Mouse (Mus musculus): ENCODE data around the gene Vmn2r25. TPM values are rescaled to one million over a fixed set of nuclear protein-coding genes. Genes with fewer than 3 reads are reported as not detected.
"Not testable (repeated sequence)": the region's sequence is repeated elsewhere in the genome, so short reads cannot be mapped to it uniquely, and the experiment has no call there.

Vmn2r25 gene
- total RNA-seq (2014; fragmentation: Nextera tagmentation) (not detected in 2 replicates), total RNA-seq (2017) (0.38 and 0.58 TPM in 2 replicates), polyA plus RNA-seq (2012) (not detected in 2 replicates)

GRCm38 (mm10) chr6:123853363-123853762 lies at the start of gene Vmn2r25:
TSS of gene Vmn2r25 (minus strand) at chr6:123853463.
- not testable (repeated sequence) for H3K27me3 ChIP-seq (ENCODE audit: insufficient read depth, low read length); H3K4me3 ChIP-seq (ENCODE audit: low read depth, low read length); H3K36me3 ChIP-seq (replicated peaks); ATAC-seq (ENCODE audit: extremely low read depth, insufficient number of reproducible peaks, low FRiP score, poor library complexity, severe bottlenecking); H3K9me3 ChIP-seq (replicated peaks); H3K4me1 ChIP-seq (ENCODE audit: insufficient read depth, low read depth, low read length); DNase-seq (ENCODE audit: low spot score)

- Histone ChIP-seq H3K4me3 (ENCODE audit: low read depth, low read length) (no peak overlapping the region), H3K36me3 (replicated peaks) (no peaks in the 10 kb centered on the region), H3K9me3 (replicated peaks) (peaks cover 12% of the 10 kb centered on the region), H3K4me1 (ENCODE audit: insufficient read depth, low read depth, low read length) (no peaks in the 10 kb centered on the region), H3K27me3 (ENCODE audit: insufficient read depth, low read length) (no peaks in the 10 kb centered on the region)
- DNase-seq (ENCODE audit: low spot score): no peak
- ATAC-seq (ENCODE audit: extremely low read depth, insufficient number of reproducible peaks, low FRiP score, poor library complexity, severe bottlenecking): no peak
- TF ChIP-seq POLR2AphosphoS5 (IDR thresholded peaks at IDR 0.05; ENCODE audit: insufficient replicate concordance, low read depth, low read length) (no peak), CTCF (IDR thresholded peaks at IDR 0.05; ENCODE audit: low read depth, low read length) (no peak)
Measured at GRCm38 (mm10) chr6:123819951-123820350, 33.3 kb downstream of the Vmn2r25 start.

- not testable (repeated sequence) for DNase-seq (ENCODE audit: low spot score); ATAC-seq (ENCODE audit: extremely low read depth, insufficient number of reproducible peaks, low FRiP score, poor library complexity, severe bottlenecking); H3K4me3 ChIP-seq (ENCODE audit: low read depth, low read length); H3K4me1 ChIP-seq (ENCODE audit: insufficient read depth, low read depth, low read length); H3K27me3 ChIP-seq (ENCODE audit: insufficient read depth, low read length); H3K9me3 ChIP-seq (replicated peaks); H3K36me3 ChIP-seq (replicated peaks)
Measured at GRCm38 (mm10) chr6:123810291-123810690, 43.0 kb downstream of the Vmn2r25 start.

GRCm38 (mm10) chr6:123793746-123794145 lies 59.5 kb downstream of the Vmn2r25 start:
- Histone ChIP-seq H3K27me3 (ENCODE audit: insufficient read depth, low read length) (peaks cover 4% of the 10 kb centered on the region; the same call in 1 of the 2 replicates), H3K4me3 (ENCODE audit: low read depth, low read length) (no peak overlapping the region), H3K9me3 (replicated peaks) (no peaks in the 10 kb centered on the region), H3K4me1 (ENCODE audit: insufficient read depth, low read depth, low read length) (0 out of 2 replicates have a peak, but pooled peaks cover 3% of the 10 kb centered on the region), H3K36me3 (replicated peaks) (no peaks in the 10 kb centered on the region)
- DNase-seq (ENCODE audit: low spot score): peak; percentile 3
- TF ChIP-seq GATA2 (IDR thresholded peaks at IDR 0.05; ENCODE audit: borderline replicate concordance, low read depth, low read length): no peak
- TF ChIP-seq TAL1 (conservative IDR thresholded peaks at IDR 0.05; ENCODE audit: low read depth, low read length): no peak
- TF ChIP-seq GATA1 (IDR thresholded peaks at IDR 0.05; ENCODE audit: borderline replicate concordance, low read length): no peak
- peak; percentile 50 for TF ChIP-seq CTCF (IDR thresholded peaks at IDR 0.05; ENCODE audit: low read depth, low read length)
- TF ChIP-seq POLR2AphosphoS5 (IDR thresholded peaks at IDR 0.05; ENCODE audit: insufficient replicate concordance, low read depth, low read length): no peak
- ATAC-seq (ENCODE audit: extremely low read depth, insufficient number of reproducible peaks, low FRiP score, poor library complexity, severe bottlenecking): peak; percentile 54; the same call in 1 of the 2 replicates

- no peak for TF ChIP-seq TAL1 (conservative IDR thresholded peaks at IDR 0.05; ENCODE audit: low read depth, low read length)
- TF ChIP-seq POLR2AphosphoS5 (IDR thresholded peaks at IDR 0.05; ENCODE audit: insufficient replicate concordance, low read depth, low read length): no peak
- TF ChIP-seq CTCF (IDR thresholded peaks at IDR 0.05; ENCODE audit: low read depth, low read length): no peak
- no peak for TF ChIP-seq GATA1 (IDR thresholded peaks at IDR 0.05; ENCODE audit: borderline replicate concordance, low read length)
- no peak for TF ChIP-seq GATA2 (IDR thresholded peaks at IDR 0.05; ENCODE audit: borderline replicate concordance, low read depth, low read length)
- no peak for DNase-seq (ENCODE audit: low spot score)
- H3K4me1 ChIP-seq (ENCODE audit: insufficient read depth, low read depth, low read length): no peaks in the 10 kb centered on the region
- H3K27me3 ChIP-seq (ENCODE audit: insufficient read depth, low read length): no peaks in the 10 kb centered on the region
- H3K9me3 ChIP-seq (replicated peaks): no peaks in the 10 kb centered on the region
- no peaks in the 10 kb centered on the region for H3K36me3 ChIP-seq (replicated peaks)
- ATAC-seq (ENCODE audit: extremely low read depth, insufficient number of reproducible peaks, low FRiP score, poor library complexity, severe bottlenecking): peak; percentile 82
- H3K4me3 ChIP-seq (ENCODE audit: low read depth, low read length): no peak overlapping the region
Measured at GRCm38 (mm10) chr6:123784857-123785256, 68.4 kb downstream of the Vmn2r25 start.

GRCm38 (mm10) chr6:123778579-123778978 lies 74.7 kb downstream of the Vmn2r25 start, which contains the start of gene Vmn2r24:
TSS of gene Vmn2r24 (plus strand) at chr6:123778879.
- no peaks in the 10 kb centered on the region for H3K27me3 ChIP-seq (ENCODE audit: insufficient read depth, low read length)
- ATAC-seq (ENCODE audit: extremely low read depth, insufficient number of reproducible peaks, low FRiP score, poor library complexity, severe bottlenecking) (no peak), DNase-seq (ENCODE audit: low spot score) (no peak)
- H3K4me1 ChIP-seq (ENCODE audit: insufficient read depth, low read depth, low read length): no peaks in the 10 kb centered on the region
- no peak within 1 kb of the TSS for H3K4me3 ChIP-seq (ENCODE audit: low read depth, low read length)
- no peaks in the 10 kb centered on the region for H3K9me3 ChIP-seq (replicated peaks)
- TF ChIP-seq GATA1 (IDR thresholded peaks at IDR 0.05; ENCODE audit: borderline replicate concordance, low read length) (no peak), POLR2AphosphoS5 (IDR thresholded peaks at IDR 0.05; ENCODE audit: insufficient replicate concordance, low read depth, low read length) (no peak), GATA2 (IDR thresholded peaks at IDR 0.05; ENCODE audit: borderline replicate concordance, low read depth, low read length) (no peak), CTCF (IDR thresholded peaks at IDR 0.05; ENCODE audit: low read depth, low read length) (no peak), TAL1 (conservative IDR thresholded peaks at IDR 0.05; ENCODE audit: low read depth, low read length) (no peak)
- H3K36me3 ChIP-seq (replicated peaks): no peaks in the 10 kb centered on the region

Other genes starting within 250 kb of the Vmn2r25 start
- not detected in 2 replicates for gene Vmn2r22, start 202.7 kb downstream of the Vmn2r25 start, total RNA-seq (2014; fragmentation: Nextera tagmentation)
- 0.05 TPM in 1 of 2 replicates, not detected in the other for gene Vmn2r22, start 202.7 kb downstream of the Vmn2r25 start, total RNA-seq (2017)
- not detected in 2 replicates for gene Vmn2r22, start 202.7 kb downstream of the Vmn2r25 start, polyA plus RNA-seq (2012)
- gene Vmn2r23, start 150.8 kb downstream of the Vmn2r25 start, total RNA-seq (2014; fragmentation: Nextera tagmentation): not detected in 2 replicates
- 0.12 and 0.16 TPM in 2 replicates for gene Vmn2r23, start 150.8 kb downstream of the Vmn2r25 start, total RNA-seq (2017)
- not detected in 2 replicates for gene Vmn2r23, start 150.8 kb downstream of the Vmn2r25 start, polyA plus RNA-seq (2012)
- not detected in 2 replicates for gene Vmn2r24, start 74.6 kb downstream of the Vmn2r25 start, total RNA-seq (2014; fragmentation: Nextera tagmentation)
- under 0.01 and 0.11 TPM in 2 replicates for gene Vmn2r24, start 74.6 kb downstream of the Vmn2r25 start, total RNA-seq (2017)
- not detected in 2 replicates for gene Vmn2r24, start 74.6 kb downstream of the Vmn2r25 start, polyA plus RNA-seq (2012)
- not detected in 2 replicates for gene Vmn2r26, start 171.1 kb upstream of the Vmn2r25 start, total RNA-seq (2014; fragmentation: Nextera tagmentation)
- 0.11 and 0.12 TPM in 2 replicates for gene Vmn2r26, start 171.1 kb upstream of the Vmn2r25 start, total RNA-seq (2017)
- gene Vmn2r26, start 171.1 kb upstream of the Vmn2r25 start, polyA plus RNA-seq (2012): not detected in 2 replicates

Measured in G1E (cell line).